Mouse (Mus musculus): ENCODE results near the gene Lsamp.

Gene Lsamp

DNA sequence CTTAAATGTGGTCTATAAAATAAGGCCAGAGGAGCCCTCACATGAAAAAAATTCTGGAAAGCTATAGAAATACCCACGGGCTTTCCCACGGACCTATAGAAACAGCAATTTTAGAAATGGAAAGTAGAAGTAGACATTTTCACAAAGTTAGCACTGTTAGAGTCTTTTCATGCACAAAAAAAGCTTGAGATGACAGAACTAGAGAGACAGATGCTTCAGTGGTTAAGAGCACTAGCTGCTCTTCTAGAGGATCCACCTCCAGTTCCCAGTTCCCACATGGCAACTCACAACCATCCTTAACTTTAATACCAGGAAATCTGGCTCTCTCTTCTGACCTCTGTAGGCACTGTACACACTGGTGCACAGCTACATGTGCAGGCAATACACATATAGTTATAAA is 2049.3 kb downstream of the Lsamp start:
- no peak for DNase-seq (ENCODE audit: low read depth, low spot score)

GRCm38 (mm10) chr16:42048138-42048537 is 2064.0 kb downstream of the Lsamp start:
- no peak for DNase-seq (ENCODE audit: low read depth, low spot score)

- no peak for DNase-seq (ENCODE audit: low read depth, low spot score)
These were observed 2075.8 kb downstream of the Lsamp start for GRCm38 (mm10) chr16:42059927-42060326.

- DNase-seq (ENCODE audit: low read depth, low spot score): no peak
These were observed 2090.2 kb downstream of the Lsamp start for GRCm38 (mm10) chr16:42074325-42074724.

- no peak for DNase-seq (ENCODE audit: low read depth, low spot score)
These were observed 2095.4 kb downstream of the Lsamp start for GRCm38 (mm10) chr16:42079573-42079972.

DNA sequence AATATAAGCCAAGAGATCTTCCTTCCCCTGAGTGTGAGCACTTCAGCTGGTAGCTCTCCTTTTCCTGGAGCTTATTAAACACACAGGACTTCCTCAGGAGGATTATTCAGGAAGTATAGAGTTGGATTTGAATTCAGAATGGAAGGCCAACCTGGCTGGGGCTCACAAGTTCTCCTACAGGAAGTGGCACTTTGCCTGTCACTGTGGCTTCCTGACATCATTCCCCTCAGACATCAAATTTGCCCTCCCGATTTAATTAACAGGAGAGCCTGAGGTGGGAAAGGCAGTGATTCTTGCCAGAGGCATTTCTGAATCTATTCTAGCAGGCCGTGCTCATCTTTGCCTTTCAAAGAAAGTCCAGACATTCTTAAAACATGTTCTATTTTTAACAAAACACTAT is 2097.4 kb downstream of the Lsamp start:
- DNase-seq (ENCODE audit: low read depth, low spot score): no peak

DNA sequence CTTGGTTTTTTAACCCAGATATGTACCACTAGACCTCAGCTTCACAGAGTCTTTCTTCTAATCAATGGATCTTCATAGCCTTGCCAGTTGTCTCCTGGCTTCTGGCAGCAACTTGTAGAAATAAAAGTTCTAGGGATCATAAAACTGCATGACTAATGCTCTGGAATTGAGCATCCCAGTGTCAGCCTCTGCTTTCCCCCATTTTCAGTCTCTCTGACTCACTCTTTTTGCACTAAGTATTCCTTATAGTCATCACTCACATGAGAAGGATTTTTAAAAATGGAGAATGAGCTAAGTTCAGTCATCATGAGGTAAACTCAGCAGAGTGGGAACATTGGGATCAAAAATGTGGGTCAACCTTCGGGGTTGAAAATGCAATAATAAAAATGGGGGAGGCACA is 2113.3 kb downstream of the Lsamp start:
- DNase-seq (ENCODE audit: low read depth, low spot score): no peak

DNA sequence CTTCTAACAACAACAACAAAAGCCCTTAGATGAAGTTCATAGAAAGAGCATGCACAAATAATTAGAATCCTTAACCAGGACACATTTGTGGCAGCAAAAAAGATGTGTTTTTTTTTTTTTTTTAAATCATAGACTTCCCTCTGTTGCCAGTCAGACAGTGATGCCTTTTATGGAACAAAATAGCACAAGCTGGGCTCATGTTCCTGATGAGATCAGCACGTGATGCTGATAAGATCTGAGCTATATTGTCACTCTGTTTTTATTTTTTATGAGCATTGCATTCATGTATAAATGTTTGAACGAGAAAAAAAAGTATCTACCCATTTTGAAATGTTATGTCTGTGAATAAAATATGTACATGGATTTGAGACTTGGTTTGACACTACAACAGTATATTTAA is 2118.0 kb downstream of the Lsamp start:
- DNase-seq (ENCODE audit: low read depth, low spot score): no peak

DNA sequence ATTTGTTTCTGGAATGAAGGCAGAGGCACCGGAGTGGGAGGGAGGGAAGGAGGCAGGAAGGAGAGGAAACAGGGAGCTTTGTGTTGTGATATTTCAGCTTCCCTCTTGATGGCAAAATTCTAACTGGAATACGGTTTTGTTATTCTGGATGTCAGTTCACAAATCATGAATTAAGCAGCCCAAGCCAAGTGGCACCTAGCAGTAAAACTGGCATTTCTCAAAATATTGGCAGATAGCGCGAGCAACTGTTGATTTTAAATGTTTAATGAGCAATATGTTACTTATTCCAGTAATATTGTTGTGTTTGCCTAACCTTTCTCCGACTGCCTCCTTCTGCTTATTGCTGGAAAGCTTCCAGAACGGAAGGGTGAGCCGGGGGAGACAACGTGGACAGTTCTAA is 2118.5 kb downstream of the Lsamp start:
- no peak for DNase-seq (ENCODE audit: low read depth, low spot score)

DNA sequence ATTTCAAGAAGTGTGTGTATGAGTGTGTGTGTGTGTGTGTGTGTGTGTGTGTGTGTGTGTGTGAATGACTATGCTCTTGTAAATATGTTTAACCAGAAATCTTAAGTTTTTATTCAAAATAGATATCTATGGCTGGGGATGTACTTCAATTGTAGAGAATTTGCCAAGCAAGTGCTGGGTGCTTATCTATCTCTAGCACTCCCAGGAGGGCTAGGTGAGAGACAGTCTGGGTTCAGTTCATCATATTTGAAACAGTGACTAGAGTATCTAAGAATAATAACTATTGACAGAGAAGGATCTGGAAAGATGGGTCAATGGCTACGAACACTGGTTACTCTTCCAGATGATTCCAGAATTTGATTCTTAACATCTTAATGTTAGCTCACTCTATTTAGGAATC is 2128.1 kb downstream of the Lsamp start:
- DNase-seq (ENCODE audit: low read depth, low spot score): no peak

DNA sequence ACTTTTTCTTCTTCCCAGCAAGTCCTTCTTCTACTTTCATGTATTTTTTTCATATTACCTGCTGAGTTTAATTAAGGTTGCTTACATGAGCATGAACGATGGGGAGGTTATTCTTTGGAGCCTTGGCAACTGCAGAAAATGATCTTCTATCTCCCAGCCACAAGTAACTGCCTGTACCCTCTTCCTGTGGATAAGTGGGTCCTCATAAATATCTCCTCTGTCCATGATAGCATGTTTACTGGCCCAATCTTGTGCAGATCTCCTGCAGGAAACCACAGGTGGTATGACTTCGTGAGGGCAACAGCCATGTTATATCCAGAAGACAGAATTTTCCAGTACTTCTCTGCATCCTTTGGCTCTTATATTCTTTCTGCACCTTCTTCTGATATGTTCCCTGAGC is 2129.1 kb downstream of the Lsamp start:
- DNase-seq (ENCODE audit: low read depth, low spot score): no peak

DNA sequence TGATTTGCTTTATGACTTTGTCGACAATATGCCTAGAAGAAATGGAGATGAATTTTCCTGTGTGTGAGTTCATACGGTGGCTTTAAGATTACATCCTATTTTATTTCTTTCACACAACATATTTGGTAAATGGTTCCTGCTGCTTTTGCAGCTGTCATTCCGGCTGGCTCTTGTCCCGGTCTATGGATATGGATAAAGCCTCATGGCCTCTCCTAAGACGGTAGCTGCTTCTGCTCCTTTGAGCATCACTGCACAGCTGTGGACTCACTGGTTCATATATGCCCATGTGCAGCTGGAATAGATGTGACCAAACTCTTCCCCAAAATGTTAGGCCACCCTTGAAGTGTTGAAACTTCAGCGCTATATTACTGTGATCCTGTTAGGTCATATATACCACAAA is 2137.6 kb downstream of the Lsamp start:
- DNase-seq (ENCODE audit: low read depth, low spot score): no peak

DNA sequence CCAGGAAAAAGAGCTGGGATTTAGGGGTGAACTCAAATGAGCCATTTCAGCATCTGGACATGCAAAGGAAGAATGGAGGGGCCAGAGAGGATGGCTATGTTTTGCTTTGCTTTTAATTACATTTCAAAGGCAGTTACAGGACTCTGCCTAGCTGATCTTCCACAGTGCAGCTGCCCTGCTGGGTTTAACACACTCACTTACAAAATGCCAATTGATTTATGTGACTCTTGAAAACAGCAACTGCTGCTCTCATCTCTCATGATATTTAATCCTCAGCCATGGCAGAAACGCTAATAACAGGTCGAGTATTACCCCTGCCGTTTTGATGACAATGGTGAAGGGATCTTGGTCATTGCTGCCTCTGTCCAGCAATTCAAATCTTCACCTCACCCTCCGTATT is 2139.7 kb downstream of the Lsamp start:
- DNase-seq (ENCODE audit: low read depth, low spot score): peak; percentile 8

DNA sequence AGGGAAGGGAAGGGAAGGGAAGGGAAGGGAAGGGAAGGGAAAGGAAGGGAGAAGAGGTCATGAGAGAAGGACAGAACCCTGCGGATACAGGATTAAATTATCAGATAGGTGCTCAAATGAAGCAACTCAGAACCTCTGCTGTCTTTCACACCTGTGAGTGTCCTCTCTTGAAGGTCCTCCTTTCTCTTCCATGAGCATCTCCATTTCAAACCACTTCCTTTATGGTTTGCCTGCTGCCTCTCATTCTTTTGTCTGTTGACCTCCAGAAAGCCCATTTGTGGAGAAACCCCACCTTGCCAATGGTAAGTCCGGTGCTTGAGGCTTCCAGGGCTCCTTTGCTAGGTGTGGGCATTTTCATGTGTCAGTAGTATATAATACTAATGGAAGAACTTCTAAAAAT is 2141.9 kb downstream of the Lsamp start:
- DNase-seq (ENCODE audit: low read depth, low spot score): no peak

GRCm38 (mm10) chr16:42147164-42147563 is 2163.0 kb downstream of the Lsamp start:
- DNase-seq (ENCODE audit: low read depth, low spot score): no peak

DNA sequence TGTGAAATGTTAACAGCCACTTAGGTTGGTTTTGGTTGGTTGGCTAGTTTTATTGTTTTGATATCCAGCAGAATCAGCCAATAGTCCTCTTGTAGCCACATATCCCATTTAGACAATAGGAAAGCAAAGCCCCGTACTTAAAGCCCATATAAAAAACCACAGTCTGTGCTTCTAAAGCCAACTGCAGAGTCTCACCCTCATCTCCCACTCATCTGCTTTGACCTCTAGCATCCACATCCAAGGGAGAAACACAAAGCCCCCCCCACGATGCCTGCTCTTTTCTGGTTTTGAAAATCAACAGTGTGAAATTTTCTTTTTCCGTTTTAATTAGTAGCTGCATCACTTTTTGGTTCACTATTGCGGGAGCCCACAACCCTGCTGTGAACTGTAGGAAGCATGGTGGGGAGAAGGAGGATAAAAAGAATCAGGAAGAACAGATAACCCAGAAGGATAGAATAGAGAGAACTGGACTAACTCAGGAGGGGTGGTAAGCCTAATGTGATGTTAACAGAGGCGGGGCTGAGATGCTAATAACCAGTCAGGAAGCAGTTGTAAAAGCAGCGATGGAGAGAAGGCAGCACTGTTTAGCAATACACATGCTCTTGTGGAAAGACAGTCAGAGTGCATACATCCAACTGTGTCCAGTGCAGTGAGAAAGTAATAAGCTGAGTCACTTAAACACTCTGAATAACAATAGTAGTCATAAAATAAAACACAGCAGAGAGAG is 2165.2 kb downstream of the Lsamp start:
- DNase-seq (ENCODE audit: low read depth, low spot score): no peak

GRCm38 (mm10) chr16:42152640-42153039 is 2168.5 kb downstream of the Lsamp start:
- peak; percentile 16 for DNase-seq (ENCODE audit: low read depth, low spot score)

DNA sequence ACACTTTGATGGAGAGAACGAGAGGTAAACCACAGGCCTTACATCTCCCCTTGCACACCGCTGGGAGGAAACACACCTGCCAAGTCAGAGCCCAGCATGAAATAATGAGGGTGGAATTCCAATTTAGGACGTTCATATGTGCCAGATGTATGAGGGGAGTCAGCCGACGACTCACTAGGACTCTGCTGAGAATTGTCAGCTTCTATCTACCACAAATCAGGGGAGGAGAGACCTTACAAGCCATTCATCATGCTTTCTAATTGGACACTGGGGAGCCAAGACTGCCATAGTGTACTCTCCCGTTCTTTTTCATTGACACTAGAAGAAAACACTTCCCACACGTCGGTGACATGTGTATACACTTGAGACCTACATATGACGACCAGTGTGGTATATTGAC is 2173.7 kb downstream of the Lsamp start:
- no peak for DNase-seq (ENCODE audit: low read depth, low spot score)

DNA sequence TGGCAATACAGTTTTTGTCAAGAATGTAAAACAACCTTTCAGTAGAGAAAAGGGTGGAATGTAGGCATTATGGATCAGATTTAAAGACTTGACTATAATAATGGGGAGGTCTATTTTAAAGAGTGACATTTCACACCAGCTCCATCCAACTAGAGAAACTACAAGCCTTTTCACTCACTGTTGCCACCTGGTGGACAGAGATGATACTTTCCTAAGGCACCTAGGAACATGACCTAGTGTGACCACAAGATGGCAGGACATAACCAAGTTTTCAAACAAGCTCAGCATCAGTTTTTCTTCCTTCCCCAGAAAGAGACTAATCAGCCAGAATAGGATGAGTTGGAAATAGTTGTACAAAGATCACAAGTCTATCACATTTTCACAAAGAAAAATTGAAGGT is 2180.8 kb downstream of the Lsamp start:
- peak; percentile 79 for DNase-seq (ENCODE audit: low read depth, low spot score)

DNA sequence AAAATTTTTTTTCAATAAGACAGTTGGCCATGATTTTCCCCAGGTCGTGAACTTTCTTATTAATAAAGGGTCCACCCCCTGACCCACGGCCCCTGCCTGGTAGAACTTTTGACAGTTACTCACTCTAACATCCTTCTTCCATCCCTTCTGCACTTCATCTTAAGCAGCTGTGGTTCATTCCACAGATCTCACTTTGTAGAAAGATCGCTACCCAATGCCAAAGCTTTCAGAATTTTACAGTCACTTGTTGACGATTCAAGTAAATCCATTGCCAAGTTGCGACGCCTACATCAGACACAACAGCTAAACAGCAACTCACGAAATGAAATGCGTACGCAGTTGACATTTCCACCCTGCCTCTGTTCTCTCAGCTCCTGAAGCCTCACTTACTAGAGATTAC is 2184.1 kb downstream of the Lsamp start:
- DNase-seq (ENCODE audit: low read depth, low spot score): no peak

- DNase-seq (ENCODE audit: low read depth, low spot score): peak; percentile 56
These were observed 2185.4 kb downstream of the Lsamp start for GRCm38 (mm10) chr16:42169447-42170140.

GRCm38 (mm10) chr16:42172476-42172875 is 2188.3 kb downstream of the Lsamp start:
- peak; percentile 50 for DNase-seq (ENCODE audit: low read depth, low spot score)

DNA sequence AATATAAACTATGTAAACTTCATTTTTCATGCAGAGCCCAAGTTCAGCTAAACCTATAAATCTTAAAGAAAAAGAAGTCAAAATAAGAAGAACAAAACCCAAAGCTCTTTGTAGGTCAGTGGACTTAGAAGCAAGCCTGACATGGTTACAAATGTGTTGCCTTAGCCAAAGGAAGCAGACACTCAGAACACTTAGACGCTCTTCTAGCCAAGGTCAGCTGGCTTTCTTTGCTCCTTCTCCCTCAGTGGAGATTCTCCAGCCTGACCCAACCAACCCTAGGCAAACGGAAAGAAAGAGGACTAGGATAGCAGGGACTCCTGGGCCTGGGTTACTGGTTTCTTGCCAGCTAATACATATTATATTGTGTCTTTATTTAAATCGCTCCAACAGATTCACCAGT is 2194.7 kb downstream of the Lsamp start:
- DNase-seq (ENCODE audit: low read depth, low spot score): no peak

All from embryo, embryonic 11.5 days (tissue).